Mouse (Mus musculus) monocyte, adult 5-6 weeks (primary cell): ENCODE data around the gene Neb. TPM values are rescaled to one million over a fixed set of nuclear protein-coding genes. Genes with fewer than 3 reads are reported as not detected.

Experiments
- ATAC-seq: fragments of 153-309, 156-312 bp; replicated peaks from 2 replicates; pipeline ENCODE4 v1.8.0; 2017; ENCODE audit warnings: mild to moderate bottlenecking; ENCODE audit not compliant: low TSS enrichment, insufficient number of reproducible peaks, severe bottlenecking, poor library complexity, low FRiP score
- total RNA-seq: library from RNA; stranded (forward); fragments of 200-1000, 200-491, 200-594 nt; gene quantifications from 3 replicates; pipeline ENCODE4 v1.2.3, GENCODE M21; 2017

The Neb gene
- total RNA-seq, 1 experiment from 2014 or later, result 0.10 TPM

DNA sequence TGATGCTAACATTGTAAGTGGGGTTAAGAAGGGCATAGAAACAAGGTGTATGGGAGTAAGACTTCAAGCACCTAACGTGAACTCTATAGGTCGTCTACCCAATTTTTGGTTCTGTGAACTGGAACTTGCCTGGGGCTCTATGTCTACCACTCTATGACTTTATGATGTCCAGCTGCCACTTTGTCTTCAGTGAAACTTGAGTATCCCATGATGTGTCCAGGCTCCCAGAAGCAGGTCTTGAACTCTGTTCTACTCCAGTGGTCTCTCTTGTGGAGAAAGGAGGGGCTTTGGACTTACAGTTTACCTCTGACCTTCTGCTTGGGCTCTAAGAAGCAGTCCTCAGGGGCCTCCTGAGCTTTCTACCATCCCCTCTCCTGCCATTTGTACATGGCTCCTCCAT, 58.1 kb downstream of the Neb start:
- no peak for ATAC-seq

DNA sequence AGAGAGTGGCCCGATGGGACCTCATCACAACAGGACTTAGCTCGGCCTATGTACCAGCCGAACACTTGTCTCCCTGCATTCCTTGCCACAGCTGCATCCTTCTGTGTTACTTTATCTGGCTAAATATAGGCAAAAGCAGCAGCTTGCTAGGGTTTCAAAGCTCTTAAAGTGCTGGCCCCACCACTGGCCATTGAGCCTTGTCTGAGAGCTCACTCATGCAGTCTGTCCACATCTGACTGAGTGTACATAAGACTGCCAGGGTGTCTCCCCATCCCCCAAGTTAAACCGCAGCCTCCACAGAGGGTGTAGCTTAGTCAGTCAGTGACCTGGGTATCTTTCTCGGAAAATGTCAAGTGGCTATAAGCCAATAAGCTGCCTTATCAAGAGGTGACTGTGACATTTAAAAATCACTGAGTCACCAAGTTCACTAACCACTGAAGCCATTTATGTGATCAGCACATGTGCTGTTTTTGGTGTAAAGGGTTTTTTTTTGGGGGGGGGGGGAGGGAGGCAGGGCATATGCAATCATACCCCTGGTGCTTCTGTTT, 59.2 kb downstream of the Neb start:
- ATAC-seq, result peak; percentile 71

DNA sequence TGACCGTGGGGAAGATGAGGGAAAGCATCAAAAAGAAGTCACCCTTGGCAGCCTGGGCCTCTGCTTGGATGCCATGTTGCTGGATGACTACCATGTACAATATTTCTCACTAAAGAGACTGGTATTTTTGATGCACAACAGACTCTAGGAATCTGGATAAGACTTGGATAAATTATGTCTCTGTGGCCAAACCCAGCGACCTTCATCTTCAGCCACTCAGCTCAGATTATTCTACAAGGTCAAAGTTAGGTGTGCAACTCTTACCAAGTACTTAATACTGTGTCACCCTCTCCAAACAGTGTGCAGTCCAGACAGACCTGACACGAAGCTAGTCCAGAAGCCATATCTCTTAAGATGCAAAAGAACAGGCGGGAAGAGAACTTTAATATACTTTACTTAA, 60.8 kb downstream of the Neb start:
- ATAC-seq, result no peak

GRCm38 (mm10) chr2:52315737-52316136, 62.5 kb downstream of the Neb start:
- peak; percentile 24; the same call in 1 of the 2 replicates for ATAC-seq

- ATAC-seq, result peak; percentile 23; the same call in 1 of the 2 replicates
These were observed 63.1 kb downstream of the Neb start for GRCm38 (mm10) chr2:52314922-52315730.

- no peak for ATAC-seq
These were observed 67.5 kb downstream of the Neb start for GRCm38 (mm10) chr2:52310757-52311156.

- no peak for ATAC-seq
These were observed 71.6 kb downstream of the Neb start for GRCm38 (mm10) chr2:52306635-52307034.

DNA sequence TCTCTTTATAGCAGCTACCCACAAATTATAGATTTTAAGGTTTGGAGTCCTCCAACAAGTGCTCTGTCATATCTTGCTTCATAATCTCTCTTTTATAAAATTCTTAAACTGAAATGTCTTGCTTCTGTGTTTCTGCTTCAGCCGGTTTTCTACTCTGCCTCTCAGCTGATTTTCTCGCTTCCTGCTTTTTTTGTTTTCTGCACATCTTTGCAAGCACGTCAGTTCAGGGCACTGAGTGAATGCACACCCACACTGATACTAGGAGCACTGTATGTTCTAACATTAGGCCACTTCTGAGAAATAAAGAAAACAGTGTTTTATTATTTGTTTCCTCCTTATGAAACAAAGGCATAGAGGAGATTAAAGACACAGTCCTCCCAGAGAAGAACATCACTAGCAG, 73.7 kb downstream of the Neb start:
- no peak for ATAC-seq

DNA sequence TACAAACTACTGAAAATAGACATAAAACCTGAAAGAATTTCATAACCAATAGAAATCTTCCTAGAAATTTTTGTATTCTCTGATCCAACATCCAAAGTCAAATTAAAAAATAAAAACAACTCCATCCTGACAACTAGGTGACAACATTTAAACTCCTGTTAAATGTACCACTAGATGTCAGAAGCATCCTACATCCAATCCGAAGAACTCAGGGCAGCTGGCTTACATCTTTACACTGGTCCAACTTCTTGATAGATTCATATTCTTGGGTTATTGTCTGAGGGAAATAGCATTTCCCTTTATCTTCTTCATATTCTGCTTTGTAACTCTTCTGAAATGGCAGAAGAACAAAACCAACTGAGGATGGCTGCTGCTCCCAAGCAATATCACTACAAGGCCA, 74.9 kb downstream of the Neb start:
- ATAC-seq, result no peak

DNA sequence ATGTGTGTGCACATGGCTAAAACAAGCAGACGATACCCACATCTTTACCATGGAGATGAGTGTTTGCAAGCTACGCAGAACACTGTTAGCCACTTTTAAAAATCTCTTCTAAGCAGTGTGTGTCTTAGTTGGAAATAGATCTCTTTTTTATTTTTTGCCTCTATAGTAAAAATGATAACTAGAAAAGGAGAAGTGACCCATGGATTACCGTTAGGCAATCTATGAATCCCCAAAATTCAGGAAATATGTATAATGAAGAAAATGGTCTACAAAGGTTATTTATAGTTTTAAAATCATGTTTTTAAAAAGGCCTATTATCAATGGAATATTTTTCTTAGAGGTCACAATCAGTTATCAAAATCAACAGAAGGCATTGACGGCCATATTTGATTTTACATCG, 80.3 kb downstream of the Neb start:
- no peak for ATAC-seq

DNA sequence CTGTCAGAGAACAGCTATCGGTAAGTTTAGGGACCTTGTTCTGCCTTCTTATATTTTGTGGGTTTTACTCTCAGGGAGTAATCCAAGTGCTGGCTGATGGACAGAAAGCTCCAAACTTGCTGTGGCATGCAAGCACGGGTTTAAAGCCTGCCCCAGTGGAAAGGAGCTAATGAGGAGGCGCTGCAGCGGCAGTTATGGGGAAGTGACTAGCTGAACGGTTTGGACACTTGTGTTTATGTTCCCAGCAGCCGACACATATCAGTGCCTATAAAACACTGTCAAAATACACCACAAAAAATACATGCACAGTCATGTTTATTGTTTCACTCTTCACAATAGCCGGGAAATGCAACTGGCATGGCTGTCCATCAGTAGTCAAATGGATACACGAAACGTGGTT, 81.5 kb downstream of the Neb start:
- 0 out of 2 replicates have a peak, but pooled peaks have one; percentile 50 for ATAC-seq

- ATAC-seq, result no peak
These were observed 90.8 kb downstream of the Neb start for GRCm38 (mm10) chr2:52287436-52287835.

DNA sequence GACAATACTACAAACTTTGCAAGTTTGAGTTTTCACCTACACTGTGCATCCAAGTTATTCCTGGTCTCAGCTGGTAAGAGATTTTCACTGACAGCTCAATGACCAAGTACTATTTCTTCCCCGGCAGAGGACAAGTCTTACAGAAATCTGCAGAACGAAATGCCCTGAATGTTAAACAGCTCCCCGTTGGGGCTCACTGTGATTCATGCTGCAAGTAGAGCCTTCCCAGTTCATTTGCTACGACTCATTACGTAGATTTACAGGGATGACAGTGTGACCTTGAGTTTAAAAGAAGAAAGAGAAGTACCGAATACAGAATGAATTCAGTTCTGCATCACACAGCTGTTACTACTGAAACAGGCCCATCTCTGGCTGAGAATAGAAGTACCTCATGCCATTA, 91.9 kb downstream of the Neb start:
- ATAC-seq, result no peak

GRCm38 (mm10) chr2:52272146-52272545, 106.1 kb downstream of the Neb start:
- no peak for ATAC-seq

DNA sequence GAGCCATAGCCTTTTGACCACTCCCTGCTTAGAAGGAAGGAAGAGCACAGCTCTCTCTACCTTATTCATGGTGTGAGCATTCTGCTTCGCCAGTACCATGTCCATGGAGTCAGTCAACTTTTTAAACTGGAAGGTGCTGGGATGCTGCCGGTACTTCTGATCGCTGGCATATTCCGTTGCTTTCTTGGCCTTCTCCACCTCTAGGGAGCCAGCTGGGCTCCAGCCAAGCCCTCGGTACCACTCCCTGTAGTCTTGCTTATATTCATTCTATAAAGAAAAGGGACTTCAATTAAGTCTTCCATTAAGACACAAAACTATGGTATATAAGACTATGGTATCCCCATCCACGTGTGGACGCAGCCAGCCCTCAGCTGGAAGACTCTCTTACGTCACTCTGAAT, 107.4 kb downstream of the Neb start:
- no peak; the same call in 1 of the 2 replicates for ATAC-seq

DNA sequence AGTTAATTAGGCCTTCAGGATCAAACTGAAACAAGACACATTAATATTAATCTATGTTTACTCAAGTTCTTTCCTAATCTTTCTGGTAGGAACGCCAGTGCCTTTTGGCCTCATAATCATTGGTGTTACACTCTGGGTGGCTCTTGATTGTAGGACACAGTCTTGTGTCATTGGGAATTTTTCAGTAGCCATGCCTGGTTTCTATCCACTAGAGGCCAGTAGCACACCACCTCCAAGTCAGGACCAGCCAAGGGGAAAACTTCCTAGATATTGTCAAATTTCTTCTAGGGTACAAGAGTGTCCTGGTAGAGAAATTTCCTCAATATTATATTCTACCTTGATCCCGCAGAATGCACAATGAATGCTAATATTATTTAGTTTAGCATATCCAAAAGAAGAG, 116.1 kb downstream of the Neb start:
- no peak for ATAC-seq

- ATAC-seq, result no peak
These were observed 126.2 kb downstream of the Neb start for GRCm38 (mm10) chr2:52252037-52252436.

GRCm38 (mm10) chr2:52248316-52248826, 129.9 kb downstream of the Neb start:
- ATAC-seq, result no peak

DNA sequence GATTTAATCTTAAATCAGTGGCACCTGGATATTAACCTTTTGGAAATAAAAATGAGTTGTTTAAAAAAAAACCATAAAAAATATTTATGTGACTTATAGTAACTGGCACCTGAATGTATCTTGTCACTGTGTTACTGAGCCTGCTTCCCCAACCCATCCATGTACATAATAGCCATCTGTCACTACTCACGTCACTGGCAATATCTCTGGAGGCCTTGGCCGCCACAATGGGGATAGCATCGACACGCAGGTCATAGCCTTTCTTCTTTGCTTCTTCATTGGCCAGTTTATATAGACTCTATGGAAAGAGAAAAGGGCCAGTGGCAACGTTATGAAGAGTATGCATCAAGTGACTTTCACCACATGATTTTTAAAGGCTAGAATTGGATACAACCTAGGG, 133.2 kb downstream of the Neb start:
- no peak for ATAC-seq

DNA sequence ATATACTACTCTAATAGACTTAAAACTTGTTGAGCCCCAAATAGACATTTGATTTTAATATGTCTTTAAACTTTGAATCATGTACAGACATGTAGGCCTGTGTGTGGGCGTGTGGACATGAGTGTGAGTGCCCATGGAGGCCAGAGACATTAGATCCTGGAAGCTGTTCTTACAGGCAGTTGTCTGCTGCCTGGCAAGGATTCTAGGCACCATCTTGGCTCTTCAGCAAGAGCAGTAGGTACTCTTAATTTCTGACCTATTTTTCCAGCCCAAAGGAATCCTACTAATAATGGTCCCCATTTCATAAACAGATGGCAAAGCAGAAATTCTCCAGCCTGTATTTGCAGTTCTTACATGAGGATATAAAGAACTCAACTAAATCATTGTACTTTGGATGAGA, 135.6 kb downstream of the Neb start:
- ATAC-seq, result no peak
